Mouse (Mus musculus) hindbrain, embryonic 15.5 days (tissue): ENCODE results near the gene Phf12. TPM values are rescaled to one million over a fixed set of nuclear protein-coding genes. Genes with fewer than 3 reads are reported as not detected.

Experiments used
- ATAC-seq: fragments of 200-750 bp; cut with Nextera tagmentation; 2 replicates; pipeline ENCODE4 v1.8.0; 2017; ENCODE audit warnings: low read depth, moderate number of reproducible peaks, moderate TSS enrichment; ENCODE audit not compliant: low FRiP score
- H3K27ac ChIP-seq: fragments of 300-500 bp; sonication (generic); replicated peaks from 2 replicates; pipeline ENCODE4 v1.5.1; 2015; ENCODE audit warnings: mild to moderate bottlenecking, inconsistent platforms
- H3K27me3 ChIP-seq: fragments of 300-500 bp; sonication (generic); 2 replicates; pipeline ENCODE4 v1.6.1; 2015; ENCODE audit warnings: control low read depth, inconsistent platforms
- H3K36me3 ChIP-seq: fragments of 300-500 bp; sonication (generic); 2 replicates; pipeline ENCODE4 v1.6.1; 2015; ENCODE audit warnings: control low read depth, inconsistent platforms
- H3K4me1 ChIP-seq: fragments of 300-500 bp; sonication (generic); replicated peaks from 2 replicates; pipeline ENCODE4 v1.6.1; 2015; ENCODE audit warnings: control low read depth, inconsistent platforms
- H3K4me2 ChIP-seq: fragments of 300-500 bp; sonication (generic); 2 replicates; pipeline ENCODE4 v1.6.1; 2015; ENCODE audit warnings: moderate library complexity, mild to moderate bottlenecking, inconsistent platforms
- H3K4me3 ChIP-seq: fragments of 300-500 bp; sonication (generic); 2 replicates; pipeline ENCODE4 v1.5.1; 2015; ENCODE audit warnings: mild to moderate bottlenecking, inconsistent platforms
- H3K9ac ChIP-seq: fragments of 300-500 bp; sonication (generic); 2 replicates; pipeline ENCODE4 v1.6.1; 2015; ENCODE audit warnings: inconsistent platforms
- H3K9me3 ChIP-seq: fragments of 300-500 bp; sonication (generic); 2 replicates; pipeline ENCODE4 v1.6.1; 2016; ENCODE audit warnings: control low read depth, inconsistent platforms
- WGBS: fragments of 180-500 bp; shearing (Covaris S2); methylation state at CpG from one replicate; pipeline ENCODE4 v1.1.7; 2015; 5-methylcytosine and 5-hydroxymethylcytosine counted together
- polyA plus RNA-seq: library from polyadenylated mRNA; unstranded; fragments of >200 nt; fragmentation: Nextera tagmentation; extraction: Ambion mirVana; gene quantifications from 2 replicates; pipeline ENCODE4 v1.2.1, GENCODE M21; 2015

Phf12 gene
- polyA plus RNA-seq, 1 experiment from 2014 or later = 19.0 TPM

DNA sequence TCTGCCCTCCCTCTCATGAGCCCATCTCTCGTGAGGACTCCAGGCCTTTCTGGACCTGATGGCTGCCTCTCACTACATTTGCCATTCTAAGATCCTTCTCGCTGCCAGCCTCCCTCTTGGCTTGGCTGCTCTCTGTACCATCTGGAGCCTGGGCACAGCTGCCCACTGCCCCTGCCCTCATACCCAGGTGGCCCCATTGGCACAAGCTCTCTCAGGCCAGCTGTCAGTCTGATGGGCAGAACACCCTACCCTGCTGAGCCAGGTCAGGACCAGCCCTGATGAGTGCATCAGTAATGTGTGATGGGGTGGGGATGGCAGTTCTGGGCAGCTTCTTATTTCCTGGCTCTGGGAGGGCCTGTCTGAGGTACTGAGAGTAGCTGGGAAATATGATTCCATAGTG lies 24.3 kb upstream of the Phf12 start:
- Histone ChIP-seq H3K27me3 (peaks cover 8% of the 10 kb centered on the region; the same call in 1 of the 2 replicates), H3K4me2 (no peak overlapping the region), H3K9ac (no peak overlapping the region), H3K4me1 (peaks cover 50% of the 10 kb centered on the region), H3K4me3 (no peak overlapping the region), H3K27ac (no peak overlapping the region), H3K9me3 (no peaks in the 10 kb centered on the region), H3K36me3 (peaks cover 11% of the 10 kb centered on the region)
- peak; percentile 31 for ATAC-seq
- 50% methylated on average over 2 of the region's 2 CpGs for WGBS

DNA sequence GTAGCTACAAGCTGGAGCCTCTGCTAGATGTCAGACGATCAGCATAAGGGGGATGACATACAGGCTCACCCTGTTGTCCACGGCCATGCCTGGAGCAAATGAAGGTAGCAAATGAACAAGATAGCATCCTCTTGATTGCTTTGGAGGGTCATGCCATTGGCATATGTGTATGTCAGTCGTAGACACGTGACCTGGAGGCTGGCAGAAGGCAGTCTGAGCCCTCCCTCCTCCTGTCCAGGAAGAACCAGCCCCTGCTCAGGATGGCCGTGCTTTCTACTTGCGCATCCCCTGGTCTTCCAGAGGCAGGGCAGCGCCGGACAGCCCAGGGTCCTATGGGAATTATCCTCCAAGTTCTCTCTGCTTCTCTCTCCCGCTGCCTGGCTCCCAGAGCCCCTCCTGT lies 23.6 kb upstream of the Phf12 start:
- Histone ChIP-seq H3K27ac (no peak overlapping the region), H3K9me3 (no peaks in the 10 kb centered on the region), H3K4me2 (no peak overlapping the region), H3K36me3 (peaks cover 8% of the 10 kb centered on the region), H3K27me3 (peaks cover 8% of the 10 kb centered on the region; the same call in 1 of the 2 replicates), H3K9ac (no peak overlapping the region), H3K4me1 (peaks cover 50% of the 10 kb centered on the region), H3K4me3 (no peak overlapping the region)
- ATAC-seq = peak; percentile 13; the same call in 1 of the 2 replicates
- 69% methylated on average over 9 of the region's 9 CpGs for WGBS

DNA sequence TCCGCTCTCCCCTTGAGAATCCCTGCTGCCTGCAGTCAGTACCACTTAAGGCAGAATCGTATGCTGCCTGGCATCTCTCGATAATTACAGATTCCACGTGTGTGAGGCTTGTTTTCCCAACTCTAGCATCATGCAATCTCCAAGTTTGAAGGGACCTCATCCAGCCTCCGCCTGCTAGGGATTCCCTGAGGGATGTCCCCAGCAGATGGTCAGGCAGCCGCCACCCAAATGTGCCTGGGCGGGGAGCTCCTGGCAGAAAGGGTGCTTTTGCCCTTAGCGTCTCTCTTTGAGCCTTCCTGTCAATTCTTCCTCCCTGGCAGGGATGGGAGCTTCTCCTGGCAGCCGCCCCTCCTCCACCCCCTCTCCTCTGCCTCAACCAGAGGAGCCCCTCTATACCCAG lies 22.4 kb upstream of the Phf12 start:
- Histone ChIP-seq H3K4me2 (no peak overlapping the region), H3K9me3 (no peaks in the 10 kb centered on the region), H3K27ac (0 out of 2 replicates have a peak overlapping the region, but pooled peaks have one; percentile 18), H3K36me3 (no peaks in the 10 kb centered on the region), H3K9ac (no peak overlapping the region), H3K4me3 (no peak overlapping the region), H3K27me3 (peaks cover 8% of the 10 kb centered on the region; the same call in 1 of the 2 replicates), H3K4me1 (peaks cover 61% of the 10 kb centered on the region)
- 36% methylated on average over 9 of the region's 9 CpGs for WGBS
- ATAC-seq = no peak

DNA sequence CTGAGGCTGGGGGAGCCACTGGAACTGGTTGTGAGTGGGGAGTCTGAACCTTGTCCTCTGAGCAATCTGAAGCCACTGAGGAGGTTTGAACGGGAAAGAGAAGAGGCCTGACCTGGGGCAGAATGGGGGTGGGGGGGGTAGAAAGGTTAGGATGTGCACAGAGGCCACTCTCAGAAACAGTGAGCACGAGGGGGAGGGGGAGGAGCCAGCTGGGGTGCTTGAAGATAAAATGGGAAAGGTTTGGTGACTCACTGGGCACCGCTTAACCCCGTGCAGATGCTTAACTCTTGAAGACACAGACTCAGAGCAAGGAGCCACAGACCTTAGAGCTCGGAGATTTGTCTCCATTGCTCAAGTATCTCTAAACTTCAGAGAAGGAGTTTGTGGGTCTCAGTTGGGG lies 21.7 kb upstream of the Phf12 start:
- no peak overlapping the region for H3K27ac ChIP-seq
- no peak overlapping the region for H3K4me3 ChIP-seq
- H3K4me1 ChIP-seq = peaks cover 63% of the 10 kb centered on the region
- no peak overlapping the region for H3K4me2 ChIP-seq
- no peaks in the 10 kb centered on the region for H3K36me3 ChIP-seq
- no peaks in the 10 kb centered on the region for H3K9me3 ChIP-seq
- peaks cover 3% of the 10 kb centered on the region; the same call in 1 of the 2 replicates for H3K27me3 ChIP-seq
- no peak overlapping the region for H3K9ac ChIP-seq
- WGBS = 48% methylated on average over 5 of the region's 5 CpGs
- no peak for ATAC-seq

DNA sequence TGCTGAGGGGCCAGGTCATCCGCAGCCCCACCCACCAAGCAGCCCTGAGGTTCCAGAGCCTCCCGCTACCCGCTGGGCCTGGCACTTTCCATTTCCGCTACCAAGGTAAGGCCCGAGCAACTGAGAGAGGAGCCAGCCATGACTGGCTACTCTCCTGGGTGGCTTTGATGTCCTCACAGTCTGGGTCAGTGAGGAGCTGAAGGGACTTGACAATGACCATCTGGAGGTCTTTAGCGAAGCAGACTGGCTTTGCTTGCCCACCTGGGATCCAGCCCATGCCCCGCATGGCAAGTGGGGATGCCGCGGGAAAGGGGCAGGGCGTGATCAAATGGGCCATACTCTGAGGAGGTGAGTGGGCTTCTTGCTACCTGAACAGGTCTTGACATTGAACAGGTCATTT lies 19.6 kb upstream of the Phf12 start:
- 85% methylated on average over 10 of the region's 10 CpGs for WGBS
- H3K27me3 ChIP-seq = peaks cover 10% of the 10 kb centered on the region; the same call in 1 of the 2 replicates

DNA sequence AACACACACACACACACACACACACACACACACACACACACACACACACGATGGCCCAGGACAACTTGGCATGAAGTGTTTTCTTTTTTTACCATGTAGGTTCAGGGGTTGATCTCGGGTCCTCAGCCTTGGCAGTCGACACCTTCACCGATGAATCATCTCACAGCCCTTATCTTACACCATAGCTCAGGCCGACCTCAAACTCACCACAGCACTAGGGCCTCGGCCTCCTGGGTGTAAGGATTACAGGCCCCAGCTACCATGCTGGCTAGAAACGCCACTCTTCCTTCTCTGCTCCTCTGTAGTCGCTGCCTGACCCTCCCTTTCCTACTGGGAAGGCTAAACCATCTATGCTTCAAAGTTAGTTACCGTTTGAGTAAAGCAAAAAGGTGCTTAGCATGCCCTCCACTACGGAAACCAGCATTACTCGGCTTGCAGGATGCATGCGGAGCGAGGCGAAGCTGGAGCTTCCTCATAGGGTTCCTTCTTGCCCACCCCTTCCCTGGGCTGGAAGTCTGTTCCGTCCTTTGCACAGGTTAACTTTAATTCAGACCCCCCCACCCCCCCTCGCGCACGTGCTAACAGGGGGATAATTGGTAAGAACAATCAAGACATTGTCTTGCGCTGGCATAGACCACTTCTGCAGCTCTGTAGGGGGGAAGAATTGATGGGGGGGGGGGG lies 18.0 kb upstream of the Phf12 start:
- peak overlapping the region; percentile 82 for H3K27ac ChIP-seq
- 0 out of 2 replicates have a peak, but pooled peaks have one; percentile 4 for ATAC-seq
- WGBS = 11% methylated on average over 19 of the region's 19 CpGs
- no peak overlapping the region for H3K4me3 ChIP-seq
- H3K4me1 ChIP-seq = peaks cover 43% of the 10 kb centered on the region
- peaks cover 6% of the 10 kb centered on the region for H3K36me3 ChIP-seq
- 0 out of 2 replicates have a peak, but pooled peaks cover 9% of the 10 kb centered on the region for H3K27me3 ChIP-seq
- peak overlapping the region; percentile 23; the same call in 1 of the 2 replicates for H3K4me2 ChIP-seq
- no peak overlapping the region for H3K9ac ChIP-seq
- H3K9me3 ChIP-seq = no peaks in the 10 kb centered on the region

More for the DNA sequence above, 19.6 kb upstream of the Phf12 start:
- no peaks in the 10 kb centered on the region for H3K9me3 ChIP-seq
- H3K4me2 ChIP-seq = no peak overlapping the region
- H3K9ac ChIP-seq = no peak overlapping the region
- peaks cover 59% of the 10 kb centered on the region for H3K4me1 ChIP-seq
- no peaks in the 10 kb centered on the region for H3K36me3 ChIP-seq
- ATAC-seq = no peak
- H3K4me3 ChIP-seq = no peak overlapping the region
- H3K27ac ChIP-seq = no peak overlapping the region

DNA sequence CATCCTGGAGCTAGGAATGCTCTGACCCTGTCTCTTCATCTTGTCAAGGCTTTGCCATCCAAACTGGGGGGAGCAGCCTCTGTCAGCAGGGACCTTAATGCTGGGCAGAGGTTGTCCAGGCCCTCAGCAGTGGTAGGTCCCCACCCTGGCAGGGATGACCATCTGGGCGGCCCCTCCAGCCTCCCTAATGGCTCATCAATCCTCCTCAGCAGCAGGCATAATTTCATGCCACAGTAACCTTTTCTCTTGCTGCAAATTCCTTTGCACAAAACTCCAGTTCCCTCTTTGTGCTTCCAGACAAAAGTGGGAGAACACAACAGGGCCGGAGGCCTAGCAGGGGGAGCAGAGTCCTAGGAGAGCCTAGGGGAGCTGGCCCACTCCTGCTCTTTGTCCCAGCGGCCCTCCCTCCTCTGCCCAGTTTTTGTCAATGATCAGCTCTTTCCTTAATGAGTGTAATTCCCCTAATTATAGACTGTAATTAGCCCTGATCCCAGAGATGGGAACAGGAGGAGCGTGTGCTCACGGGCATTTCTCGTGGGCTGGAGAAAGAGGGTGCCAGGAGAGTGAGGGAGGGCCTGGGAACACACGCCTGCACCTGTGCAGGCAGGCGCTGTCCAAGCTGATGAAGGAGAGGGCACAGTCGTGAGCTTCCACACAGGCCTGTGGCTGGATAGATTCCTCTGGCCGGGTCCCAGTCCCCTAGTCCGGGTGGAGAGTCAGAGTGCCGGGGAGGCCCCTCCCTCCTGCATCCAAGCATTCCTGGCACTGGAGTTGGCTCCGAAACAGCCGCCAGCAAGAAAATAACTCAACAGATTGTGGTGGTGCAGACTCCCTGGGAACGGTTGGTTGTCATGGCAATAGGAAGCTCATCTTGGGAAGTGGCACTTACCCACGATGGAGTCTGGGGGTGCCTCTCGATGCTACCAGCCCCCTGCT lies 17.2 kb upstream of the Phf12 start:
- peak overlapping the region; percentile 16; the same call in 1 of the 2 replicates for H3K9ac ChIP-seq
- H3K36me3 ChIP-seq = peaks cover 13% of the 10 kb centered on the region
- peak; percentile 71 for ATAC-seq
- peaks cover 35% of the 10 kb centered on the region for H3K4me1 ChIP-seq
- H3K27me3 ChIP-seq = 0 out of 2 replicates have a peak, but pooled peaks cover 9% of the 10 kb centered on the region
- peak overlapping the region; percentile 82 for H3K27ac ChIP-seq
- H3K9me3 ChIP-seq = no peaks in the 10 kb centered on the region
- peak overlapping the region; percentile 23 for H3K4me2 ChIP-seq
- WGBS = 10% methylated on average over 17 of the region's 17 CpGs
- no peak overlapping the region for H3K4me3 ChIP-seq

DNA sequence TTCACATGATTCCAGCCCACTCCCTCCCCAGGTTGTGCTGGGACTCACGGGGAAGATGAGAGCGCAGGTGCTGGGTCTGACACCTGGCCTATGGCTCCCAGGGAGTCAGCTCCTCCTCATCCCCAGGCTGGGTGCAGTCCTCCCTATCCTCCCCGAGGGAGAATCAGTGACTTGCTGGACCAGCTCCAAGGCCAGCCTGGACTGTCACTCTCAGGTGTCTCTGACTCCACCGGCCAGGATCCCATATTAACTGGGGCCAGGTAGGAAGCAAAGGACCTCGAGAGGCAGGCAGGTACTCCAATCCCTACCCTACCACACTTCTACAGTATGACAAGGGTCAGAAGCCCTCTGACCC lies 16.5 kb upstream of the Phf12 start:
- no peak overlapping the region for H3K9ac ChIP-seq
- H3K27ac ChIP-seq = peak overlapping the region; percentile 82
- H3K4me2 ChIP-seq = peak overlapping the region; percentile 23; the same call in 1 of the 2 replicates
- H3K27me3 ChIP-seq = 0 out of 2 replicates have a peak, but pooled peaks cover 9% of the 10 kb centered on the region
- H3K36me3 ChIP-seq = peaks cover 13% of the 10 kb centered on the region
- peaks cover 29% of the 10 kb centered on the region for H3K4me1 ChIP-seq
- peak; percentile 1; the same call in 1 of the 2 replicates for ATAC-seq
- no peak overlapping the region for H3K4me3 ChIP-seq
- no peaks in the 10 kb centered on the region for H3K9me3 ChIP-seq
- 37% methylated on average over 5 of the region's 5 CpGs for WGBS

DNA sequence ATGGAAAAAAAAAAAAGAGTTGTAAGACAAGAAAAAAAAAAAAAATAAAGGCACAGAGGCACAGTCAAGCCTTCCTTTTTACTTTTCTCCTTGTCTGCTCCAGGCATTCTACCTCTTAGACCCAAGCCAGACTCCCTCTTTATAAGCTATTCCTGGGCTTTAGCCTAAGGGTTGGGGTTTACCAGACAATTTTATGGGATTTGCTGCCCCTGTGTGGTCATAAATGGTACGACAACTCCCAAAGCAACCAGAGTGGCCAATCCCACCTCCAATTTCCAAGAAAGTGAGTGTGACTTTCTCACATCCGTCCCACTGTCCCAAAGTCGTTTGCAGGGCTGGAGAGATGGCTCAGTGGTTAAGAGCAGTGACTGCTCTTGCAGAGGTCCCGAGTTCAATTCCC lies 15.4 kb upstream of the Phf12 start:
- Histone ChIP-seq H3K4me2 (no peak overlapping the region), H3K36me3 (peaks cover 13% of the 10 kb centered on the region), H3K4me1 (peaks cover 28% of the 10 kb centered on the region), H3K27ac (no peak overlapping the region), H3K9ac (no peak overlapping the region), H3K9me3 (no peaks in the 10 kb centered on the region), H3K4me3 (no peak overlapping the region), H3K27me3 (0 out of 2 replicates have a peak, but pooled peaks cover 9% of the 10 kb centered on the region)
- WGBS = 0% methylated on average over 4 of the region's 4 CpGs
- ATAC-seq = peak; percentile 27; the same call in 1 of the 2 replicates

DNA sequence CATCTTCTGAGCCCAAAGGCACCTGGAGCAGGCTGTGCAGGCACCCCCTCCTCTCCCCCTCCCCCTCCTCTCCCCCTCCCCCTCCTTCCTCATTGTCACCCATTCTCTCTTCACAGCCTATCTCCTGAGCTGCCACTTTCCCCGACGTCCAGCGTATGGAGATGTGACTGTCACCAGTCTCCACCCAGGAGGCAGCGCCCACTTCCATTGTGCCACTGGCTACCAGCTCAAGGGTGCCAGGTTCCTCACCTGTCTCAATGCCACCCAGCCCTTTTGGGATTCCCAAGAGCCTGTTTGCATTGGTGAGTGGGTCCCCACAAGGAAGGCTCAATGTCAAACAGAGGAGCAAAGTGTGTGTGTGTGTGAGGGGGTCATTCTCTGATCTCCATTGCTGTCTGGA lies 13.8 kb upstream of the Phf12 start:
- ATAC-seq = no peak
- no peak overlapping the region for H3K9ac ChIP-seq
- peaks cover 22% of the 10 kb centered on the region for H3K36me3 ChIP-seq
- H3K27ac ChIP-seq = no peak overlapping the region
- 78% methylated on average over 4 of the region's 4 CpGs for WGBS
- H3K4me3 ChIP-seq = no peak overlapping the region
- peaks cover 28% of the 10 kb centered on the region for H3K4me1 ChIP-seq
- 0 out of 2 replicates have a peak, but pooled peaks cover 12% of the 10 kb centered on the region for H3K27me3 ChIP-seq
- no peak overlapping the region for H3K4me2 ChIP-seq
- H3K9me3 ChIP-seq = no peaks in the 10 kb centered on the region

DNA sequence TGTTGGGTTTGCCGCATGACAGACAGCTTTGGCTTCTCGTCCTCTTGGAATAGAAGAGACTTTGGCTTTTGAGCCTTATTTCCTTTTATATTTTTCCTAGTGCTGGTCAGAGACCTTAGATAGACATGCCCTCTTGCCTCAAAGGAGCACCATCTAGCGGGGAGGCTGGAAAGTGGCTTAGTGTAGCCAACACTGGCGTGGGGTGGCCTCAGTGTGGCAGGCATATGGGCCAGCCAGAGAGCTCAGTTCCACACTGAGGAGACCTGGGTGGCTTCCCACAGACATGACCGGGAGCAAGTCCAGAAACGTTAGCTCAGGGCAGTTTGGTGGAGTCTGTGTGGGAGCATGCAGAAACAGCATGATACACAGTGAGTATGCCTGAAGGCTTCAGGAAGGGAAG lies 11.8 kb upstream of the Phf12 start:
- Histone ChIP-seq H3K9ac (no peak overlapping the region), H3K27me3 (0 out of 2 replicates have a peak, but pooled peaks cover 12% of the 10 kb centered on the region), H3K27ac (no peak overlapping the region), H3K4me1 (peaks cover 13% of the 10 kb centered on the region), H3K4me3 (no peak overlapping the region), H3K4me2 (no peak overlapping the region), H3K9me3 (no peaks in the 10 kb centered on the region), H3K36me3 (peaks cover 22% of the 10 kb centered on the region)
- no peak for ATAC-seq
- 83% methylated on average over 6 of the region's 6 CpGs for WGBS

DNA sequence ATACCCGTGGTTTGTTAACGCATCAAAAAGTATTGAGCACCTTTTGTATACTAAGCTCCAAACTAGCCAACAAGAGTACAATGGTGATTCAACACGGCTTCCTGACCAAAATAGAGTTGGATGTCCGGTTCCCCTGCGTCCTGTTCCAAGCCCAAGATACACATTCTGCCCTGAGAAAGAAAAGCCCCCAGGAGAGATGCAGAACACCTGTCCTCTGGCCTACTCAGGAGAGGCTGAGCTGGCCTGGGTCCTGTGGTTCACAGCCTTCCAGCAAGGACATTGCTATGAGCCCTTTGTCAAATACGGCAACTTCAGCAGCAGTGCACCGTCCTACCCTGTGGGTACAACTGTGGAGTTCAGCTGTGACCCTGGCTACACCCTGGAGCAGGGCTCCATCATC lies 9.0 kb upstream of the Phf12 start:
- H3K4me2 ChIP-seq = no peak overlapping the region
- no peaks in the 10 kb centered on the region for H3K4me1 ChIP-seq
- no peak overlapping the region for H3K27ac ChIP-seq
- no peak overlapping the region for H3K4me3 ChIP-seq
- ATAC-seq = no peak
- H3K27me3 ChIP-seq = 0 out of 2 replicates have a peak, but pooled peaks cover 8% of the 10 kb centered on the region
- H3K9me3 ChIP-seq = no peaks in the 10 kb centered on the region
- H3K9ac ChIP-seq = no peak overlapping the region
- H3K36me3 ChIP-seq = peaks cover 44% of the 10 kb centered on the region
- WGBS = 90% methylated on average over 7 of the region's 7 CpGs
